Mouse (Mus musculus) liver, embryonic 14.5 days (tissue): ENCODE results near the gene Tmx2. TPM values are rescaled to one million over a fixed set of nuclear protein-coding genes. Genes with fewer than 3 reads are reported as not detected.
A peak's percentile ranks its signal among the peaks of the same experiment; 100 is the strongest.

Source experiments
- ATAC-seq: fragments of 200-750 bp; cut with Nextera tagmentation; 2 replicates; pipeline ENCODE4 v1.8.0; 2017; ENCODE audit warnings: moderate number of reproducible peaks, mild to moderate bottlenecking, moderate library complexity; ENCODE audit not compliant: insufficient read depth
- DNase-seq, 3 experiments: peaks; one replicate each; pipeline ENCODE4 v3.0.0-alpha.2; 2012 to 2013; ENCODE audit warnings: low read depth in 3 of 3, low spot score in 3 of 3
- H3K27ac ChIP-seq: fragments of 300-500 bp; sonication (generic); 2 replicates; pipeline ENCODE4 v1.5.1; 2014; ENCODE audit warnings: moderate library complexity, mild to moderate bottlenecking, control low read depth, inconsistent platforms
- H3K27me3 ChIP-seq: fragments of 300-500 bp; sonication (generic); 2 replicates; pipeline ENCODE4 v1.6.1; 2014; ENCODE audit warnings: mild to moderate bottlenecking, low read length, moderate library complexity; ENCODE audit not compliant: control insufficient read depth, insufficient read depth
- H3K36me3 ChIP-seq: fragments of 300-500 bp; sonication (generic); replicated peaks from 2 replicates; pipeline ENCODE4 v1.6.1; 2014; ENCODE audit warnings: low read depth; ENCODE audit not compliant: control insufficient read depth, insufficient read depth
- H3K4me1 ChIP-seq, 2 experiments: fragments of 200-500 bp in 1 of 2; fragments of 300-500 bp in 1 of 2; sonication (generic) in 1 of 2; replicated peaks; 2 replicates each; pipeline ENCODE4 v1.6.1; 2012 to 2014; ENCODE audit warnings: antibody characterized with exemption in 1 of 2, inconsistent platforms in 1 of 2, low read length in 1 of 2; ENCODE audit not compliant: control insufficient read depth in 2 of 2, insufficient read depth in 2 of 2
- H3K4me2 ChIP-seq: fragments of 300-500 bp; sonication (generic); 2 replicates; pipeline ENCODE4 v1.6.1; 2014; ENCODE audit warnings: low read depth, mild to moderate bottlenecking, control low read depth, moderate library complexity
- H3K4me3 ChIP-seq, 2 experiments: fragments of 200-500 bp in 1 of 2; fragments of 300-500 bp in 1 of 2; sonication (generic) in 1 of 2; 2 replicates each; pipeline ENCODE4 v1.5.1; 2012 to 2014; ENCODE audit warnings: low read depth in 2 of 2, low read length in 2 of 2, mild to moderate bottlenecking in 2 of 2, control low read depth in 1 of 2, inconsistent platforms in 1 of 2, moderate library complexity in 1 of 2; ENCODE audit not compliant: insufficient read depth in 1 of 2
- H3K9ac ChIP-seq: fragments of 300-500 bp; sonication (generic); replicated peaks from 2 replicates; pipeline ENCODE4 v1.6.1; 2014; ENCODE audit warnings: mild to moderate bottlenecking, control low read depth, moderate library complexity
- H3K9me3 ChIP-seq: fragments of 300-500 bp; sonication (generic); 2 replicates; pipeline ENCODE4 v1.6.1; 2016; ENCODE audit warnings: low read length, mixed read lengths; ENCODE audit not compliant: control insufficient read depth
- CTCF ChIP-seq: IDR thresholded peaks from 2 replicates; pipeline ENCODE4 v1.5.1; 2016; ENCODE audit warnings: antibody characterized with exemption, low read depth, control low read depth
- EP300 ChIP-seq: IDR thresholded peaks from 2 replicates; pipeline ENCODE4 v1.6.1; 2016; ENCODE audit warnings: antibody characterized with exemption, low read depth
- WGBS: fragments of 180-500 bp; shearing (Covaris S2); extraction: QIAGEN DNeasy Blood & Tissue Kit; methylation state at CpG from one replicate; pipeline ENCODE4 v1.1.7; 2014; ENCODE audit not compliant: insufficient replicate concordance; 5-methylcytosine and 5-hydroxymethylcytosine counted together
- polyA plus RNA-seq, 2 experiments: library from polyadenylated mRNA; depleted of rRNA in 1 of 2; stranded (reverse) in 1 of 2; unstranded in 1 of 2; fragments of >200 nt; fragmentation: Nextera tagmentation in 1 of 2; extraction: Ambion mirVana in 1 of 2; gene quantifications; 2 replicates each; pipeline versions ENCODE4 v1.2.1 to v1.2.3; 2012 to 2014

Gene Tmx2
- polyA plus RNA-seq, 2 experiments, result 24.7 to 66.3 TPM

DNA sequence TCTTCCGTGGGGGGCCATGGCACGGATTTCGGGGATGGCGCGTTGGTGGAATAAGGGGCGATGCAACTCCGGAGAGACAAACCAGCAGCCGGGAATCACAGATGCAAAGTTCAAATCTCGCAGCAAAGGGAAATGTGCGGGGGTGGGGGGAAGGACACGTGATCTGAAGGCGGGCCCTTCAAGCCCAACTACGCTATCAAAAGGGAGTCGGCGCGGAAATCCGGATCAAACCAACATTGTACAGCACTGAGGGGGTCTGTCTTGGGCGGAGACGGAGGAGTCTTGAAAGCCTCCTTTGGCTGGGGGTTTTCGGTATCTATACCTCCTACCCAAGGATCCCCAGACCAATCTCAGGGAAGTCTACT lies 8.4 kb downstream of the Tmx2 start, which contains the start of gene Selenoh:
Gene Selenoh, minus strand, starts transcription at position 202 of the 365 bp plus-strand sequence.
- H3K4me3 ChIP-seq, result peak within 1 kb of the TSS; percentile 90 to 96
- H3K9ac ChIP-seq, result peak within 1 kb of the TSS; percentile 86
- H3K36me3 ChIP-seq, result peaks cover 28% of the 10 kb centered on the region
- peaks cover 3 to 7% of the 10 kb centered on the region in 2 experiments; a peak in 2 of 4 replicates for H3K4me1 ChIP-seq
- TF ChIP-seq EP300 (0 out of 2 replicates have a peak, but pooled peaks have one; percentile 9), CTCF (no peak)
- peak; percentile 78 to 84 (median 81) for DNase-seq
- H3K4me2 ChIP-seq, result peak within 1 kb of the TSS; percentile 85
- peak within 1 kb of the TSS; percentile 79 for H3K27ac ChIP-seq
- peak; percentile 90 for ATAC-seq
- H3K9me3 ChIP-seq, result no peaks in the 10 kb centered on the region
- H3K27me3 ChIP-seq, result no peaks in the 10 kb centered on the region
- under 1% methylated on average over 20 of the region's 20 CpGs for WGBS

DNA sequence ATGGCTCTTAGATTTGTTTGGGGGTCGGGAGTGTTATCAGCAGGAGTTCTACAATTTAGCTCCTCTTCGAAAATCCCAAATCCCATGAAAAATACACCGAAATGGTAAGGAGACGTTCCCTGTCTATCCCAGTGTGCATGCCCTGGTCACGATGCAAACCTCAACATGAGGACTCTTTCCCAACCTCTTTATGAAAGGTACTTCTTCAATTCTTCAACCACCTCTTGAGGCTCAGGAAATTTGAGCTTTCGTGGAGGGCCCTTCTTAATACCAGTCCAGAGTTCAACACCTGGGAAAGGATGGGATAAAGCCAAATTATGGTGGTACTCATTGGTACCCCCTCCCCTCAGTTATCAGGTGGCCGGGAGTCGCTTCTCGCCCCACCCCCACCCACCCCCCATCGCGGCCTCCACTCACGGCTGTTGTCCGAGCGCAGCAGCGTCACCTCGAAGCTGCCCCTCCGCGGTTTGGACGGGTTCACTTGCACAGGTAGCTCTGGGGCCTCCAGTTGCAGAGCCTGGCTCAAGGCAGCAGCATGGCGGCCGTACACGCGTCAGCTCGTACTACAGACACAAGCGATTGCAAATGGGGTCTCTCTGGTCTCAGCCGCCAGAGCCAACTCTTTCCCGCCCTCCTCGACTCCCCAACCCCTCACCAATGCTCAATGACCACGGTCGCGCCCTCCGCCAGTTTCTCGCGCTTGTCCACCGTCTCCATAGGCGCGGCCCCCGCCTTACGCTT lies 8.9 kb downstream of the Tmx2 start:
- WGBS, result 3% methylated on average over 39 of the region's 39 CpGs
- DNase-seq (no peak), ATAC-seq (peak; percentile 65)
- TF ChIP-seq CTCF, result no peak
- TF ChIP-seq EP300, result no peak
- H3K4me3 ChIP-seq, result peak overlapping the region; percentile 90 to 96
- peaks cover 23% of the 10 kb centered on the region for H3K36me3 ChIP-seq
- H3K4me2 ChIP-seq, result peak overlapping the region; percentile 85
- H3K4me1 ChIP-seq, result peaks cover 3 to 7% of the 10 kb centered on the region in 2 experiments; a peak in 2 of 4 replicates
- peak overlapping the region; percentile 86 for H3K9ac ChIP-seq
- H3K27ac ChIP-seq, result peak overlapping the region; percentile 52; the same call in 1 of the 2 replicates
- no peaks in the 10 kb centered on the region for H3K27me3 ChIP-seq
- H3K9me3 ChIP-seq, result no peaks in the 10 kb centered on the region

DNA sequence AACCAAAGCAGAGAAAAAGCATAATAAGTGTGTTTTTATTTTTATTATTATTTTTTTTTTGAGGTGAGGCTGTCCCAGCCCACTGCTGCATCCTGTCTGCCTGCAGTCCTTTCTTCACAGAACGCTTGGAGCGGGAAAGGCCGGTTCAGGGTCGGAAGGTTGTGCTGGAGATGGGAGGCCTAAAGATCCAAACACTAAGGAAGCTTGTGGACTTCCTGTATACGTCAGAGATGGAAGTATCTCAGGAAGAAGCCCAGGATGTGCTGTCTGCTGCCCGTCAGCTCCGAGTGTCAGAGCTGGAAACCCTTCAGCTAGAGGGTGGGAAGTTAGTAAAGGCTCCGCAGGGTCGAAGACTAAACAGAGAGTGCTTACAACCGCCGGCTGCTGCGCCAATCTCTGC lies 12.9 kb downstream of the Tmx2 start:
- ATAC-seq (no peak), DNase-seq (no peak)
- Histone ChIP-seq H3K9ac (no peak overlapping the region), H3K36me3 (no peaks in the 10 kb centered on the region; the same call in 1 of the 2 replicates), H3K9me3 (no peaks in the 10 kb centered on the region), H3K27me3 (no peaks in the 10 kb centered on the region), H3K4me1 (peaks cover 3 to 6% of the 10 kb centered on the region in 2 experiments; a peak in 2 of 4 replicates), H3K4me2 (no peak overlapping the region), H3K27ac (no peak overlapping the region), H3K4me3 (no peak overlapping the region)
- 46% methylated on average over 12 of the region's 12 CpGs for WGBS
- TF ChIP-seq CTCF, result no peak
- no peak for TF ChIP-seq EP300

DNA sequence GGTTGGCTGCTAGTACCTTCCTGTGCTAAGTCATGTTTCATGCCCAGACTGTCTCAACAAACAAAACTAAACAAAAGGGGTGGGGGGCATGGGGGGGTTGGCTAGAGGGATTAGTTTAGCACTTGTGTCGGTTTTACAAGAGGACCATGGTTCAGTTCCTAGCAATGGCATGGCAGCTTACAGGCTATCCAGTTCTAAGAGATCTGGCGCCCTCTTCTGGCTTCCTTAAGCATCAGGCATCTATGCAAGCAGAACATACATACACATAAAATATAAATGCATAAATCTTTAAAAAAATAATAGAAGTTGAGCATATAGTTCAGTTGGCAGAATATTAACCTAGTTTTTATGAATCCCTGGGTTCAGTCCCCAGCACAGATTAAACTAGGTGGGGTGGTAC lies 16.1 kb downstream of the Tmx2 start:
- H3K4me3 ChIP-seq, result no peak overlapping the region
- 23% methylated on average over 2 of the region's 2 CpGs for WGBS
- peak in 1 of 3 experiments; percentile 60 for DNase-seq

DNA sequence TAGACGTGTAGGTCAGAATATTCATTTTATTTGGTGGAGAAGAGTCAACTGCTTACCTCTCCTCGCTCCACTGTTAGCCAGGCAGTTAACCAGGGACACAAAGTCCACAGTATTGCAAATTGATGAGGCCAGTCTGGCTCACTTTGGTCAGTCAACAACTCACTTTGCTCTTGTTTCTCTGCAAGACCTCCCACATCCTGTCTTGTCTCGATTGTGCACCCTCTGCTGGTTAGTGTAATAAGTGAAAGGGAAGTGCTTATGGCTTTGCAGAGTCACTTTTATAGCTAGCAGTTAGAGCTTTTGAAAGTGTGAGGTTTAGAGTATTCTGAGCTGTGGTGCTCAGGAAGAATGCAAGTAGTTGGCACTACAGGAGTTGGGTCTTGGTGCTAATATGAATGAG lies 18.7 kb downstream of the Tmx2 start:
- Histone ChIP-seq H3K9me3 (no peaks in the 10 kb centered on the region), H3K27me3 (no peaks in the 10 kb centered on the region), H3K27ac (no peak overlapping the region), H3K4me3 (no peak overlapping the region), H3K4me2 (no peak overlapping the region), H3K36me3 (no peaks in the 10 kb centered on the region), H3K4me1 (no peaks in the 10 kb centered on the region), H3K9ac (no peak overlapping the region)
- ATAC-seq (peak; percentile 68), DNase-seq (no peak)
- WGBS, result 43% methylated on average over 3 of the region's 3 CpGs
- no peak for TF ChIP-seq EP300
- TF ChIP-seq CTCF, result peak; percentile 69

More for the DNA sequence above, 16.1 kb downstream of the Tmx2 start:
- Histone ChIP-seq H3K27me3 (no peaks in the 10 kb centered on the region), H3K9ac (no peak overlapping the region), H3K27ac (no peak overlapping the region), H3K9me3 (no peaks in the 10 kb centered on the region), H3K36me3 (no peaks in the 10 kb centered on the region), H3K4me2 (no peak overlapping the region), H3K4me1 (no peaks in the 10 kb centered on the region)
- TF ChIP-seq CTCF, result peak; percentile 72
- TF ChIP-seq EP300, result no peak
- ATAC-seq, result no peak
